Comparison of ENCODE assay signal across 13 mouse cellular contexts in genomic region chr16:41938258-41938657, GRCm38 (mm10).
DNase-seq lines count a peak whose midpoint lies in the region; ATAC-seq and TF ChIP-seq lines count a peak whose summit lies in the region.
"Had no signal": no experiment of that assay in that cellular context is flagged by ENCODE, and none has a peak within 500 bp of the region (broad histone marks: within the 10 kb centered on the region; RNA-seq: fewer than 3 reads in every experiment).

No protein-coding gene starts in this region.

- no peak for ATAC-seq in activated CD4-positive, CD25-positive, alpha-beta regulatory T cell, adult 4 months
- ATAC-seq: forebrain, embryonic 16.5 days; intestine, embryonic 15.5 days had no signal

- DNase-seq in layer of hippocampus, adult 2 months (ENCODE audit: low spot score in 2 of 2), result peak; percentile 16 to 25
- no peak for DNase-seq in layer of hippocampus, postnatal 25 days (ENCODE audit: extremely low spot score in 1 of 2, low spot score in 1 of 2)
- DNase-seq in cerebellum, adult 9-11 months, result peak; percentile 73
- peak; percentile 18 to 28 for DNase-seq in frontal cortex, postnatal 14 days (ENCODE audit: low spot score in 2 of 2)
- DNase-seq in right cerebral cortex, postnatal 36 days (ENCODE audit: low spot score in 2 of 2), result peak; percentile 52 to 69
- DNase-seq in lung, postnatal 25 days (ENCODE audit: low spot score), result no peak
- DNase-seq: embryo, embryonic 11 days; lung, adult 18-20 months; thymus, adult 18-20 months had no signal

- H3K27ac ChIP-seq in layer of hippocampus, adult 2 months, result peak overlapping the region; percentile 53; the same call in 1 of the 2 replicates
- H3K27ac ChIP-seq: intestine, embryonic 15.5 days; neural tube, embryonic 12.5 days had no signal

- TF ChIP-seq CTCF in layer of hippocampus, adult 2 months (conservative IDR thresholded peaks at IDR 0.05), result no peak

- no peak overlapping the region for H3K4me3 ChIP-seq in layer of hippocampus, adult 2 months
- H3K4me3 ChIP-seq: intestine, embryonic 15.5 days; neural tube, embryonic 12.5 days had no signal

Comparison
In these comparisons a context has a peak if more than half of its experiments do, and no peak if none do; other contexts are left out.
1. DNase-seq: peak in layer of hippocampus, adult 2 months (2 of 2), cerebellum, adult 9-11 months (single experiment), frontal cortex, postnatal 14 days (2 of 2) and right cerebral cortex, postnatal 36 days (2 of 2); none in layer of hippocampus, postnatal 25 days (0 of 2) and lung, postnatal 25 days (single experiment).